Mouse (Mus musculus): Measurements from ENCODE around the gene Stard8. TPM values are rescaled to one million over a fixed set of nuclear protein-coding genes. Genes with fewer than 3 reads are reported as not detected.
"Not testable (repeated sequence)": the region's sequence is repeated elsewhere in the genome, so short reads cannot be mapped to it uniquely, and the experiment has no call there.

Gene Stard8
- polyA plus RNA-seq, 1 experiment from 2014 or later = 20.3 TPM

GRCm38 (mm10) chrX:99076460-99076859, 73.4 kb downstream of the Stard8 start:
- no peaks in the 10 kb centered on the region for H3K9me3 ChIP-seq (ENCODE audit: low read length)
- H3K27ac ChIP-seq (ENCODE audit: low read length) = no peak overlapping the region
- H3K36me3 ChIP-seq (ENCODE audit: insufficient read depth, low read length) = 0 out of 2 replicates have a peak, but pooled peaks cover 4% of the 10 kb centered on the region
- H3K4me2 ChIP-seq (replicated peaks; ENCODE audit: low read depth, low read length) = no peak overlapping the region
- no peak overlapping the region for H3K4me3 ChIP-seq (ENCODE audit: low read length)
- no peaks in the 10 kb centered on the region; the same call in 1 of the 2 replicates for H3K27me3 ChIP-seq (ENCODE audit: insufficient read depth, low read length)
- no peaks in the 10 kb centered on the region for H3K4me1 ChIP-seq (ENCODE audit: insufficient read depth, low read length)
- WGBS = 66% methylated on average over 4 of the region's 4 CpGs
- no peak overlapping the region for H3K9ac ChIP-seq (replicated peaks; ENCODE audit: low read length)
- ATAC-seq (ENCODE audit: low FRiP score, low TSS enrichment) = no peak

GRCm38 (mm10) chrX:99078374-99078892, 75.4 kb downstream of the Stard8 start:
- WGBS = 56% methylated on average over 5 of the region's 7 CpGs

GRCm38 (mm10) chrX:99092704-99093103, 89.7 kb downstream of the Stard8 start:
- no peak for ATAC-seq (ENCODE audit: low FRiP score, low TSS enrichment)
- H3K9me3 ChIP-seq (ENCODE audit: low read length) = no peaks in the 10 kb centered on the region
- H3K4me1 ChIP-seq (ENCODE audit: insufficient read depth, low read length) = no peaks in the 10 kb centered on the region

More at GRCm38 (mm10) chrX:99078374-99078892, 75.4 kb downstream of the Stard8 start:
- not testable (repeated sequence) for H3K9ac ChIP-seq (replicated peaks; ENCODE audit: low read length); H3K9me3 ChIP-seq (ENCODE audit: low read length); H3K27ac ChIP-seq (ENCODE audit: low read length); H3K4me3 ChIP-seq (ENCODE audit: low read length); H3K36me3 ChIP-seq (ENCODE audit: insufficient read depth, low read length); H3K4me1 ChIP-seq (ENCODE audit: insufficient read depth, low read length); H3K4me2 ChIP-seq (replicated peaks; ENCODE audit: low read depth, low read length); H3K27me3 ChIP-seq (ENCODE audit: insufficient read depth, low read length)
- peak; percentile 88 for ATAC-seq (ENCODE audit: low FRiP score, low TSS enrichment)

GRCm38 (mm10) chrX:99111088-99111724, 108.2 kb downstream of the Stard8 start:
- ATAC-seq (ENCODE audit: low FRiP score, low TSS enrichment) = peak; percentile 91
- 74% methylated on average over 4 of the region's 10 CpGs for WGBS

More at GRCm38 (mm10) chrX:99092704-99093103, 89.7 kb downstream of the Stard8 start:
- no peaks in the 10 kb centered on the region for H3K36me3 ChIP-seq (ENCODE audit: insufficient read depth, low read length)
- no peak overlapping the region for H3K4me3 ChIP-seq (ENCODE audit: low read length)
- no peak overlapping the region for H3K4me2 ChIP-seq (replicated peaks; ENCODE audit: low read depth, low read length)
- no peak overlapping the region for H3K9ac ChIP-seq (replicated peaks; ENCODE audit: low read length)
- 69% methylated on average over 2 of the region's 2 CpGs for WGBS
- no peak overlapping the region for H3K27ac ChIP-seq (ENCODE audit: low read length)
- H3K27me3 ChIP-seq (ENCODE audit: insufficient read depth, low read length) = peaks cover 19% of the 10 kb centered on the region; the same call in 1 of the 2 replicates

GRCm38 (mm10) chrX:99119510-99119909, 116.5 kb downstream of the Stard8 start:
- peaks cover 18% of the 10 kb centered on the region; the same call in 1 of the 2 replicates for H3K27me3 ChIP-seq (ENCODE audit: insufficient read depth, low read length)
- H3K9ac ChIP-seq (replicated peaks; ENCODE audit: low read length) = no peak overlapping the region
- no peaks in the 10 kb centered on the region for H3K9me3 ChIP-seq (ENCODE audit: low read length)
- H3K36me3 ChIP-seq (ENCODE audit: insufficient read depth, low read length) = no peaks in the 10 kb centered on the region
- no peak overlapping the region for H3K4me3 ChIP-seq (ENCODE audit: low read length)
- 87% methylated on average over 5 of the region's 5 CpGs for WGBS
- H3K27ac ChIP-seq (ENCODE audit: low read length) = no peak overlapping the region
- H3K4me1 ChIP-seq (ENCODE audit: insufficient read depth, low read length) = no peaks in the 10 kb centered on the region
- H3K4me2 ChIP-seq (replicated peaks; ENCODE audit: low read depth, low read length) = no peak overlapping the region
- ATAC-seq (ENCODE audit: low FRiP score, low TSS enrichment) = no peak

More at GRCm38 (mm10) chrX:99111088-99111724, 108.2 kb downstream of the Stard8 start:
- H3K36me3 ChIP-seq (ENCODE audit: insufficient read depth, low read length); H3K9me3 ChIP-seq (ENCODE audit: low read length); H3K4me1 ChIP-seq (ENCODE audit: insufficient read depth, low read length); H3K27ac ChIP-seq (ENCODE audit: low read length); H3K4me3 ChIP-seq (ENCODE audit: low read length); H3K9ac ChIP-seq (replicated peaks; ENCODE audit: low read length); H3K27me3 ChIP-seq (ENCODE audit: insufficient read depth, low read length); H3K4me2 ChIP-seq (replicated peaks; ENCODE audit: low read depth, low read length): not testable (repeated sequence)

Other genes with a start within 250 kb of the Stard8 start
- gene Ophn1, start 112.2 kb upstream of the Stard8 start, polyA plus RNA-seq (2015; fragmentation: Nextera tagmentation; extraction: Ambion mirVana) = 16.0 and 16.3 TPM in 2 replicates
- gene Yipf6, start 66.9 kb upstream of the Stard8 start, polyA plus RNA-seq (2015; fragmentation: Nextera tagmentation; extraction: Ambion mirVana) = 24.2 and 24.5 TPM in 2 replicates
- 57.0 and 59.1 TPM in 2 replicates for gene Efnb1, start 132.9 kb downstream of the Stard8 start, polyA plus RNA-seq (2015; fragmentation: Nextera tagmentation; extraction: Ambion mirVana)